Comparison of ENCODE assay signal across 16 mouse cellular contexts in the genomic region with DNA sequence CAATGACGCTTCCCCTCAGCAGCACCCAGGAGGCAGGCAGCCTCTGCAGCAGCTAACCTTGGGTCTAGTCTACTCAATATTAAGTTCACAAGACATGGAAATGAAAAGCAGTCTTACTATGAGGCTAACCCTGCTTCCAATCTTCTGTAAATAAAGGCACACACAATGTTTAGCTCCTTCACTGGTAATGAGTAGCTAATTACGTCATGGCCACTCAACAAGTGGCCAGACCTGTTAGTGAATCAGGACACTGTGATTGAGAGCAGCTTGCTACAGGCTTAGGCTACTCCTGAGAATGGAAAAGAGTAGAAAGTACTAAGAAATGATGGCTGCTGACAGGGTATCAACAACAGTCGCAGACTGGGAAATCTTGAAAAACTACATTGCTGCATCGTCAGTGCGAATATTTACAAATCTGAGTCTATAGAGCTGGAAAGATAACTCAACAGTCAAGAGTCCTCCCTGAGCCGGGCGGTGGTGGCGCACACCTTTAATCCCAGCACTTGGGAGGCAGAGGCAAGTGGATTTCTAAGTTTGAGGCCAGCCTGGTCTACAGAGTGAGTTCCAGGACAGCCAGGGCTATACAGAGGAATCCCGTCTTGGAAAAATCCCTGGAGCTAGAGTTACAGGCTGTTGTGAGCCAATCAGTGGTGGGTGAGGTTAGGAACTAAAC.
"Had no signal": no experiment of that assay in that cellular context is flagged by ENCODE, and none has a peak within 500 bp of the region (broad histone marks: within the 10 kb centered on the region; RNA-seq: fewer than 3 reads in every experiment).

No protein-coding gene starts in this region.

- H3K36me3 ChIP-seq: limb, embryonic 13.5 days; midbrain, embryonic 13.5 days; neural tube, embryonic 15.5 days had no signal

- H3K4me2 ChIP-seq: limb, embryonic 13.5 days; midbrain, embryonic 13.5 days; neural tube, embryonic 15.5 days had no signal

- H3K27me3 ChIP-seq: limb, embryonic 13.5 days; megakaryocyte, embryonic 14.5 days; midbrain, embryonic 13.5 days; neural tube, embryonic 15.5 days had no signal

- DNase-seq: kidney, adult 18-20 months; kidney, postnatal 14 days; left cerebral cortex, postnatal 4 days; right cerebral cortex, adult 18-20 months; right cerebral cortex, postnatal 25 days; thymus, adult 18-20 months; thymus, postnatal 25 days had no signal

- H3K9me3 ChIP-seq: midbrain, embryonic 13.5 days; neural tube, embryonic 15.5 days had no signal

- ATAC-seq: hindbrain, embryonic 16.5 days; inflammation-experienced regulatory T-cells, adult 6 months; midbrain, embryonic 13.5 days had no signal

- H3K27ac ChIP-seq: limb, embryonic 13.5 days; liver, embryonic 14.5 days; macrophage; midbrain, embryonic 13.5 days; neural tube, embryonic 15.5 days had no signal

- H3K9ac ChIP-seq: limb, embryonic 13.5 days; liver, embryonic 14.5 days; midbrain, embryonic 13.5 days; neural tube, embryonic 15.5 days had no signal

- H3K4me1 ChIP-seq: limb, embryonic 13.5 days; megakaryocyte, embryonic 14.5 days; midbrain, embryonic 13.5 days had no signal

- H3K4me3 ChIP-seq: limb, embryonic 13.5 days; megakaryocyte, embryonic 14.5 days; midbrain, embryonic 13.5 days; myocyte; neural tube, embryonic 15.5 days had no signal
